Mouse (Mus musculus) kidney, adult 2 months (tissue): ENCODE results near the gene Bmp4.

Source experiments
- CTCF ChIP-seq: fragments of 200-500 bp; conservative IDR thresholded peaks from 2 replicates; pipeline ENCODE4 v1.5.1; 2011; ENCODE audit warnings: low read depth, mild to moderate bottlenecking, control low read depth, low read length, moderate library complexity, mixed read lengths; ENCODE audit not compliant: insufficient read depth, insufficient read length
- POLR2A ChIP-seq: fragments of 200-500 bp; IDR thresholded peaks from one replicate; pipeline ENCODE4 v1.6.1; 2011; ENCODE audit warnings: low read depth, low read length, control low read depth

- no peak for TF ChIP-seq CTCF
- no peak for TF ChIP-seq POLR2A
Observed at GRCm38 (mm10) chr14:46357286-46357685, 33.2 kb downstream of the Bmp4 start.
